Mouse (Mus musculus): ENCODE measurements around the gene Aldh3a2.
A peak's percentile ranks its signal among the peaks of the same experiment; 100 is the strongest.
"Not testable (repeated sequence)": the region's sequence is repeated elsewhere in the genome, so short reads cannot be mapped to it uniquely, and the experiment has no call there.

Aldh3a2 gene

GRCm38 (mm10) chr11:61266551-61267533 lies at the start of gene Aldh3a2:
TSS of gene Aldh3a2 (minus strand) at chr11:61267464.
- DNase-seq = peak; percentile 98

GRCm38 (mm10) chr11:61316864-61317263 lies 49.6 kb upstream of the Aldh3a2 start:
- DNase-seq = no peak

- no peak for DNase-seq
Measured at GRCm38 (mm10) chr11:61310321-61310720, 43.1 kb upstream of the Aldh3a2 start.

- DNase-seq = no peak
Measured at GRCm38 (mm10) chr11:61309831-61310230, 42.6 kb upstream of the Aldh3a2 start.

- DNase-seq = no peak
Measured at GRCm38 (mm10) chr11:61307795-61308194, 40.5 kb upstream of the Aldh3a2 start.

- peak; percentile 86 for DNase-seq
Measured at GRCm38 (mm10) chr11:61305377-61305776, 38.1 kb upstream of the Aldh3a2 start.

GRCm38 (mm10) chr11:61304535-61304934 lies 37.3 kb upstream of the Aldh3a2 start:
- DNase-seq = not testable (repeated sequence)

GRCm38 (mm10) chr11:61300716-61301392 lies 33.6 kb upstream of the Aldh3a2 start:
- peak; percentile 23 for DNase-seq

GRCm38 (mm10) chr11:61300205-61300604 lies 32.9 kb upstream of the Aldh3a2 start:
- DNase-seq = no peak

GRCm38 (mm10) chr11:61297901-61298300 lies 30.6 kb upstream of the Aldh3a2 start:
- DNase-seq = no peak

- DNase-seq = no peak
Measured at GRCm38 (mm10) chr11:61297326-61297725, 30.1 kb upstream of the Aldh3a2 start.

GRCm38 (mm10) chr11:61296556-61296955 lies 29.3 kb upstream of the Aldh3a2 start:
- no peak for DNase-seq

GRCm38 (mm10) chr11:61295556-61295955 lies 28.3 kb upstream of the Aldh3a2 start:
- no peak for DNase-seq

- DNase-seq = peak; percentile 44
Measured at GRCm38 (mm10) chr11:61294431-61294830, 27.2 kb upstream of the Aldh3a2 start.

GRCm38 (mm10) chr11:61293251-61293650 lies 26.0 kb upstream of the Aldh3a2 start:
- DNase-seq = no peak

- peak; percentile 31 for DNase-seq
Measured at GRCm38 (mm10) chr11:61284323-61284722, 17.1 kb upstream of the Aldh3a2 start.

GRCm38 (mm10) chr11:61283414-61284049 lies 16.3 kb upstream of the Aldh3a2 start:
- DNase-seq = no peak

- DNase-seq = no peak
Measured at GRCm38 (mm10) chr11:61278445-61279077, 11.3 kb upstream of the Aldh3a2 start.

- DNase-seq = no peak
Measured at GRCm38 (mm10) chr11:61277937-61278336, 10.7 kb upstream of the Aldh3a2 start.

GRCm38 (mm10) chr11:61276482-61276881 lies 9.2 kb upstream of the Aldh3a2 start:
- no peak for DNase-seq

- no peak for DNase-seq
Measured at GRCm38 (mm10) chr11:61275106-61275505, 7.8 kb upstream of the Aldh3a2 start.

- DNase-seq = no peak
Measured at GRCm38 (mm10) chr11:61274421-61274820, 7.2 kb upstream of the Aldh3a2 start.

GRCm38 (mm10) chr11:61273928-61274327 lies 6.7 kb upstream of the Aldh3a2 start:
- DNase-seq = no peak

All from lung, postnatal 36 days (tissue).